Mouse (Mus musculus): ENCODE measurements around the gene Npas3. TPM values are rescaled to one million over a fixed set of nuclear protein-coding genes. Genes with fewer than 3 reads are reported as not detected.

Gene Npas3
- polyA plus RNA-seq, 1 experiment = not detected

- Histone ChIP-seq H3K4me3 (ENCODE audit: insufficient read depth, low read depth, low read length) (no peak overlapping the region), H3K27ac (ENCODE audit: insufficient read depth, low read depth, low read length) (no peak overlapping the region), H3K4me1 (ENCODE audit: control insufficient read depth, insufficient read depth, low read length) (no peaks in the 10 kb centered on the region)
- 95% methylated on average over 10 of the region's 10 CpGs for whole genome bisulfite sequencing
- TF ChIP-seq CTCF (IDR thresholded peaks at IDR 0.05; ENCODE audit: insufficient read depth, low read depth, low read length) = no peak
- TF ChIP-seq POLR2A (IDR thresholded peaks at IDR 0.05; ENCODE audit: insufficient read depth, low read depth, low read length) = no peak
These were observed 42.4 kb downstream of the Npas3 start for GRCm38 (mm10) chr12:53290846-53291245.

DNA sequence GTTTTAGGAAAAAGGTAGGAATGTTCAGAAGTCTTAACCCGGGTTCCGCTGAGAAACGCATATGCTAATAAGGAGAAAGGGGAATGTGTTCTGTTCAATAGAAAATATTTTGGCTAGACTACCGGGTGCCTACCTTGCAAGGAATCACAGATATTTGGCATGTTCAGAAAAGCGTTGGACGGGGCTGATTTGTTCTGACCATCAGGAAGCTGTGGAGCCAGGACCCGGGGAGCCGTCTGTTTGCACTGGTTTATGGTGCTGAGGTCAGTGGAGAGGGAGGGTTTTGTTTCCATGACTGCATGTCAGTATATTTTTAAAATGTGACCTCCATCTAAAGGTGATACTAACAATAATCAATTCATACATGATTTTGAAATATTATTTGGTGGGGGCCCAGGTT lies 43.5 kb downstream of the Npas3 start:
- WGBS = 60% methylated on average over 8 of the region's 8 CpGs
- Histone ChIP-seq H3K27ac (ENCODE audit: insufficient read depth, low read depth, low read length) (no peak overlapping the region), H3K4me3 (ENCODE audit: insufficient read depth, low read depth, low read length) (no peak overlapping the region), H3K4me1 (ENCODE audit: control insufficient read depth, insufficient read depth, low read length) (no peaks in the 10 kb centered on the region)
- no peak for TF ChIP-seq POLR2A (IDR thresholded peaks at IDR 0.05; ENCODE audit: insufficient read depth, low read depth, low read length)
- TF ChIP-seq CTCF (IDR thresholded peaks at IDR 0.05; ENCODE audit: insufficient read depth, low read depth, low read length) = no peak

GRCm38 (mm10) chr12:53292508-53293300 lies 44.2 kb downstream of the Npas3 start:
- TF ChIP-seq CTCF (IDR thresholded peaks at IDR 0.05; ENCODE audit: insufficient read depth, low read depth, low read length) = no peak
- no peak for TF ChIP-seq POLR2A (IDR thresholded peaks at IDR 0.05; ENCODE audit: insufficient read depth, low read depth, low read length)
- Histone ChIP-seq H3K4me3 (ENCODE audit: insufficient read depth, low read depth, low read length) (no peak overlapping the region), H3K27ac (ENCODE audit: insufficient read depth, low read depth, low read length) (no peak overlapping the region), H3K4me1 (ENCODE audit: control insufficient read depth, insufficient read depth, low read length) (no peaks in the 10 kb centered on the region)
- WGBS = 69% methylated on average over 17 of the region's 17 CpGs

GRCm38 (mm10) chr12:53294011-53294410 lies 45.5 kb downstream of the Npas3 start:
- TF ChIP-seq CTCF (IDR thresholded peaks at IDR 0.05; ENCODE audit: insufficient read depth, low read depth, low read length) (no peak), POLR2A (IDR thresholded peaks at IDR 0.05; ENCODE audit: insufficient read depth, low read depth, low read length) (no peak)
- Histone ChIP-seq H3K4me3 (ENCODE audit: insufficient read depth, low read depth, low read length) (no peak overlapping the region), H3K4me1 (ENCODE audit: control insufficient read depth, insufficient read depth, low read length) (no peaks in the 10 kb centered on the region; the same call in 1 of the 2 replicates), H3K27ac (ENCODE audit: insufficient read depth, low read depth, low read length) (no peak overlapping the region)
- 98% methylated on average over 7 of the region's 7 CpGs for WGBS

GRCm38 (mm10) chr12:53295747-53296146 lies 47.3 kb downstream of the Npas3 start:
- Histone ChIP-seq H3K4me1 (ENCODE audit: control insufficient read depth, insufficient read depth, low read length) (no peaks in the 10 kb centered on the region; the same call in 1 of the 2 replicates), H3K27ac (ENCODE audit: insufficient read depth, low read depth, low read length) (no peak overlapping the region), H3K4me3 (ENCODE audit: insufficient read depth, low read depth, low read length) (no peak overlapping the region)
- TF ChIP-seq CTCF (IDR thresholded peaks at IDR 0.05; ENCODE audit: insufficient read depth, low read depth, low read length) (no peak), POLR2A (IDR thresholded peaks at IDR 0.05; ENCODE audit: insufficient read depth, low read depth, low read length) (no peak)
- WGBS = 84% methylated on average over 7 of the region's 7 CpGs

- Histone ChIP-seq H3K4me1 (ENCODE audit: control insufficient read depth, insufficient read depth, low read length) (no peaks in the 10 kb centered on the region; the same call in 1 of the 2 replicates), H3K27ac (ENCODE audit: insufficient read depth, low read depth, low read length) (no peak overlapping the region), H3K4me3 (ENCODE audit: insufficient read depth, low read depth, low read length) (no peak overlapping the region)
- 37% methylated on average over 16 of the region's 16 CpGs for WGBS
- no peak for TF ChIP-seq CTCF (IDR thresholded peaks at IDR 0.05; ENCODE audit: insufficient read depth, low read depth, low read length)
- no peak for TF ChIP-seq POLR2A (IDR thresholded peaks at IDR 0.05; ENCODE audit: insufficient read depth, low read depth, low read length)
These were observed 49.7 kb downstream of the Npas3 start for GRCm38 (mm10) chr12:53297946-53298840.

- H3K27ac ChIP-seq (ENCODE audit: insufficient read depth, low read depth, low read length) = no peak overlapping the region
- WGBS = 76% methylated on average over 2 of the region's 2 CpGs
- no peak overlapping the region for H3K4me3 ChIP-seq (ENCODE audit: insufficient read depth, low read depth, low read length)
- no peak for TF ChIP-seq CTCF (IDR thresholded peaks at IDR 0.05; ENCODE audit: insufficient read depth, low read depth, low read length)
- TF ChIP-seq POLR2A (IDR thresholded peaks at IDR 0.05; ENCODE audit: insufficient read depth, low read depth, low read length) = no peak
- H3K4me1 ChIP-seq (ENCODE audit: control insufficient read depth, insufficient read depth, low read length) = no peaks in the 10 kb centered on the region; the same call in 1 of the 2 replicates
These were observed 52.5 kb downstream of the Npas3 start for GRCm38 (mm10) chr12:53300964-53301363.

DNA sequence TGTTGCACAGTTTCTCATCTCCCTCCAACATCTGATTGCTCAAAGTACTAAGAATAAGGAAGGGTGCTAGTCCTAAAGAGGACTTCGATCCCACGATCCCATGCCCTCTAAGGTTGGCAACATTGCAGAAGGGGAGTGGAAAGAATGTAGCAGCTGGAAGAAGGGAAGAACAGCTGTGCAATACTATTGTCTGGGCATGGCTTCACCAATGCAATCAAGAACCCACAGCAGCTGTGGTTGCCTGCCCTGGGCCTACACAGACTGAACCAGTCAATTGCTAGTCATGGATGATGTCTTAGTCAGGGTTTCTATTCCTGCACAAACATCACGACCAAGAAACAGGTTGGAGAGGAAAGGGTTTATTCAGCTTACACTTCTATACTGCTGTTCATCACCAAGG lies 53.7 kb downstream of the Npas3 start:
- no peak overlapping the region for H3K4me3 ChIP-seq (ENCODE audit: insufficient read depth, low read depth, low read length)
- no peak for TF ChIP-seq POLR2A (IDR thresholded peaks at IDR 0.05; ENCODE audit: insufficient read depth, low read depth, low read length)
- no peak for TF ChIP-seq CTCF (IDR thresholded peaks at IDR 0.05; ENCODE audit: insufficient read depth, low read depth, low read length)
- 90% methylated on average over 3 of the region's 3 CpGs for WGBS

GRCm38 (mm10) chr12:53316715-53317114 lies 68.2 kb downstream of the Npas3 start:
- Histone ChIP-seq H3K4me3 (ENCODE audit: insufficient read depth, low read depth, low read length) (no peak overlapping the region), H3K27ac (ENCODE audit: insufficient read depth, low read depth, low read length) (no peak overlapping the region), H3K4me1 (ENCODE audit: control insufficient read depth, insufficient read depth, low read length) (no peaks in the 10 kb centered on the region)
- WGBS = 80% methylated on average over 2 of the region's 2 CpGs
- TF ChIP-seq POLR2A (IDR thresholded peaks at IDR 0.05; ENCODE audit: insufficient read depth, low read depth, low read length) = no peak
- TF ChIP-seq CTCF (IDR thresholded peaks at IDR 0.05; ENCODE audit: insufficient read depth, low read depth, low read length) = no peak

More for the DNA sequence above, 53.7 kb downstream of the Npas3 start:
- H3K4me1 ChIP-seq (ENCODE audit: control insufficient read depth, insufficient read depth, low read length) = no peaks in the 10 kb centered on the region; the same call in 1 of the 2 replicates
- no peak overlapping the region for H3K27ac ChIP-seq (ENCODE audit: insufficient read depth, low read depth, low read length)

Measured in olfactory bulb, adult 2 months (tissue).